Mouse (Mus musculus) ES-E14 (cell line): Measurements from ENCODE around the gene Plekhh2. TPM values are rescaled to one million over a fixed set of nuclear protein-coding genes. Genes with fewer than 3 reads are reported as not detected.

Experiments
- DNase-seq: peaks from one replicate; pipeline ENCODE4 v3.0.0-alpha.2; 2013; ENCODE audit warnings: low read depth, low spot score
- H3K27ac ChIP-seq: 2 replicates; pipeline ENCODE4 v1.5.1; 2012; ENCODE audit warnings: low read depth, mild to moderate bottlenecking, low read length, moderate library complexity, mixed read lengths; ENCODE audit not compliant: poor library complexity, insufficient read depth, severe bottlenecking
- H3K36me3 ChIP-seq: 2 replicates; pipeline ENCODE4 v1.6.1; 2012; ENCODE audit warnings: mild to moderate bottlenecking, low read length, moderate library complexity, mixed read lengths; ENCODE audit not compliant: control insufficient read depth, poor library complexity, insufficient read depth, severe bottlenecking
- H3K4me1 ChIP-seq, 2 experiments: fragments of 150-350 bp in 1 of 2; sonication (generic) in 1 of 2; 2 replicates each; pipeline ENCODE4 v1.6.1; 2012; ENCODE audit warnings: low read length in 2 of 2, mild to moderate bottlenecking in 1 of 2, mixed read lengths in 1 of 2; ENCODE audit not compliant: control insufficient read depth in 2 of 2, insufficient read depth in 2 of 2, poor library complexity in 1 of 2
- H3K4me3 ChIP-seq, 2 experiments: fragments of 150-350 bp in 1 of 2; sonication (generic) in 1 of 2; 2 replicates each; pipeline ENCODE4 v1.5.1; 2012; ENCODE audit warnings: low read length in 2 of 2, low read depth in 1 of 2, mild to moderate bottlenecking in 1 of 2, mixed read lengths in 1 of 2; ENCODE audit not compliant: insufficient read depth in 1 of 2, poor library complexity in 1 of 2, severe bottlenecking in 1 of 2
- H3K9ac ChIP-seq: 2 replicates; pipeline ENCODE4 v1.6.1; 2012; ENCODE audit warnings: low read depth, mild to moderate bottlenecking, low read length, mixed read lengths; ENCODE audit not compliant: poor library complexity, insufficient read depth, severe bottlenecking
- H3K9me3 ChIP-seq: fragments of 150-350 bp; sonication (generic); 2 replicates; pipeline ENCODE4 v1.6.1; 2012; ENCODE audit warnings: low read depth, mild to moderate bottlenecking, low read length; ENCODE audit not compliant: control insufficient read depth, insufficient read depth
- CHD2 ChIP-seq: IDR thresholded peaks from 2 replicates; pipeline ENCODE4 v1.6.1; 2014; ENCODE audit warnings: mild to moderate bottlenecking, low read depth, low read length, inconsistent platforms
- HCFC1 ChIP-seq: IDR thresholded peaks from 2 replicates; pipeline ENCODE4 v1.6.1; 2012; ENCODE audit warnings: low read length, inconsistent platforms, borderline replicate concordance; ENCODE audit not compliant: insufficient read depth
- MAFK ChIP-seq: IDR thresholded peaks from 2 replicates; pipeline ENCODE4 v1.6.1; 2014; ENCODE audit warnings: mild to moderate bottlenecking, low read depth, low read length, inconsistent platforms; ENCODE audit not compliant: insufficient read depth
- ZC3H11A ChIP-seq: IDR thresholded peaks from 2 replicates; pipeline ENCODE4 v1.6.1; 2012; ENCODE audit warnings: low read depth, mild to moderate bottlenecking, inconsistent platforms, low read length, borderline replicate concordance
- ZNF384 ChIP-seq: IDR thresholded peaks from 2 replicates; pipeline ENCODE4 v1.6.1; 2012; ENCODE audit warnings: low read depth, low read length, inconsistent platforms
- in situ Hi-C, 2 experiments: fragments of 600-800 bp; cut with MboI; formaldehyde crosslinking; loops; one replicate each; pipeline ENCODE4 v1.15.1; 2025; ENCODE audit warnings: low sequenced_read_pairs in 2 of 2, inconsistent platforms in 1 of 2; ENCODE audit not compliant: unreplicated experiment in 2 of 2
- total RNA-seq: library from RNA; depleted of rRNA; stranded (reverse); fragments of 300-350 nt; gene quantifications from 2 replicates; pipeline ENCODE4 v1.2.3, GENCODE M21; 2012

The Plekhh2 gene
- total RNA-seq, 1 experiment = 4.0 TPM

DNA sequence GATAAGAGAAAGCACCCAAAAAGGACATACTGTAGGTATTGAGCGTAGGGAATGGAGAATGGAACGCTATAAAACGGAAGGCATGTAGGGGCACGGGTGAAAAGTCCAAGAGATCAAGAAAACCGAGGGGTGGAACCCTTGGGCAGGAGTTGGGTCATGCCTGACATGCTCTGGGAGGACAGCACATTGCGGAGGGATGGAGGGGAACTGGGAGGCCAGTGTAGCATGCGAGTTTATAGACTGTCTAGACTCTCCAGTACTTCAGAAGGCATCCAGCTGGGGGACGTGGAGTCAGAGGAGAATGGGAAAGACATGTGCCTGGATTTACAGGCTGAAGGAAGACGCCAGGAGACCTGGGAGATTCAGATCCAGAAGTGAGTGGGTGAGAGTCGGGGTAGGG is 68.1 kb downstream of the Plekhh2 start:
- Histone ChIP-seq H3K27ac (no peak overlapping the region), H3K4me3 (no peak overlapping the region), H3K36me3 (no peaks in the 10 kb centered on the region), H3K9me3 (no peaks in the 10 kb centered on the region), H3K9ac (no peak overlapping the region), H3K4me1 (no peaks in the 10 kb centered on the region)
- TF ChIP-seq MAFK = no peak
- TF ChIP-seq ZC3H11A = no peak
- no peak for TF ChIP-seq CHD2
- no peak for TF ChIP-seq HCFC1
- no peak for TF ChIP-seq ZNF384
- DNase-seq = no peak
- in situ Hi-C loops = no loop called here

DNA sequence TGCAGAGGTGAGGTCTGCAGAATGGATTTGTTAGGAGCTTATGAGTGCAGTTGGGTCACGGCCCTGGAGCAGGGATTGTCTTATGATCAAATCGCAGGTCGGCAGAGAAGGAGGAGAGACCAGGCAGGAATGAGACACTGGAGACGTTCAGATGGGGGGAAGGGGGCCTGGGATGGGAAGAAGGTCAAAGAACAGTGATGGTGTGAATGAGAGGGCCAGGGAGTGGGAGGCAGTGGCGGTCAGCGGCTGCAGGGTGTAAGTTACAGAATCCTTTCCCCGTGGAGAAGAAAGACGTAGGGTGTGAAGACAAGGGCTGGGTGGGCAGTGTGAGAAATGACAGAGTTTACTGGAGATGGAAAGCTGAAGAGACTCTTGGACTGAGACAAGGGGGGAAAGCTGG is 69.1 kb downstream of the Plekhh2 start:
- Histone ChIP-seq H3K27ac (no peak overlapping the region), H3K4me1 (no peaks in the 10 kb centered on the region), H3K9me3 (no peaks in the 10 kb centered on the region), H3K36me3 (no peaks in the 10 kb centered on the region), H3K4me3 (no peak overlapping the region), H3K9ac (no peak overlapping the region)
- TF ChIP-seq MAFK = no peak
- no peak for TF ChIP-seq HCFC1
- no peak for TF ChIP-seq CHD2
- TF ChIP-seq ZNF384 = no peak
- TF ChIP-seq ZC3H11A = no peak
- in situ Hi-C loops = no loop called here
- no peak for DNase-seq

- no peak overlapping the region for H3K27ac ChIP-seq
- in situ Hi-C loops = no loop called here
- H3K36me3 ChIP-seq = no peaks in the 10 kb centered on the region
- H3K4me3 ChIP-seq = no peak overlapping the region
- no peak for TF ChIP-seq ZNF384
- no peak for TF ChIP-seq MAFK
- TF ChIP-seq ZC3H11A = no peak
- no peak for TF ChIP-seq HCFC1
- no peak for TF ChIP-seq CHD2
- H3K4me1 ChIP-seq = no peaks in the 10 kb centered on the region
- H3K9me3 ChIP-seq = no peaks in the 10 kb centered on the region
- no peak for DNase-seq
- H3K9ac ChIP-seq = no peak overlapping the region
Observed at GRCm38 (mm10) chr17:84581740-84582414, 70.2 kb downstream of the Plekhh2 start.

DNA sequence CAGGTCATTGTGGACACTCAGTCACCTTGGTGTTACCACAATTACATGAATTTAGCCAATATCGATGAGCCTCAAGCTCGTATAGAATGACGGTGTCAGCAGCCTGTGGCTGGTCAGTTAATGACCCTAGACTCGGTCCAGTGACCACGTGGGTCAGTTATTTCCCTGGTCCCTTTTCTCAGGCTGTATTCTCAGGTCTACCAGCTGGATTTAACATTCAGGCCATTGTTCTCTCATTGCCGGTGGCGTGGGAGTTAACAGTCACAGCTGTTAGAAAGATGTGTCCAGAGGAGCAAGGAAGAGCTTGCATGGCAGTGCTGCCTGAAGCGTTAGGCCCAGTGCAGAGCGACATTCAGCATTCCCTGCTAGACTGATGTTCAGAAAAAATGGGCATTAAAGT is 72.4 kb downstream of the Plekhh2 start:
- Histone ChIP-seq H3K4me3 (no peak overlapping the region), H3K27ac (no peak overlapping the region), H3K36me3 (no peaks in the 10 kb centered on the region), H3K9me3 (no peaks in the 10 kb centered on the region), H3K4me1 (no peaks in the 10 kb centered on the region), H3K9ac (no peak overlapping the region)
- in situ Hi-C loops = no loop called here
- no peak for DNase-seq
- TF ChIP-seq ZC3H11A (no peak), MAFK (no peak), ZNF384 (no peak), HCFC1 (no peak), CHD2 (no peak)

GRCm38 (mm10) chr17:84585104-84585503 is 73.4 kb downstream of the Plekhh2 start:
- Histone ChIP-seq H3K9ac (no peak overlapping the region), H3K36me3 (peaks cover 4% of the 10 kb centered on the region; the same call in 1 of the 2 replicates), H3K9me3 (no peaks in the 10 kb centered on the region), H3K27ac (no peak overlapping the region), H3K4me1 (no peaks in the 10 kb centered on the region), H3K4me3 (no peak overlapping the region)
- no peak for DNase-seq
- in situ Hi-C loops = no loop called here
- TF ChIP-seq MAFK (no peak), HCFC1 (no peak), CHD2 (no peak), ZNF384 (no peak), ZC3H11A (no peak)
